Mouse (Mus musculus) MEL (cell line): ENCODE results near the gene Cpne2. TPM values are rescaled to one million over a fixed set of nuclear protein-coding genes. Genes with fewer than 3 reads are reported as not detected.

Experiments
- DNase-seq: peaks from one replicate; pipeline ENCODE4 v3.0.0; 2011; ENCODE audit warnings: low read depth, low spot score
- H3K27ac ChIP-seq: 2 replicates; pipeline ENCODE4 v1.5.1; 2012; ENCODE audit warnings: low read depth, mild to moderate bottlenecking, control low read depth, low read length, moderate library complexity; ENCODE audit not compliant: control insufficient read depth
- H3K27me3 ChIP-seq, 2 experiments: fragments of 150-350 bp in 1 of 2; sonication (generic) in 1 of 2; 2 replicates each; pipeline ENCODE4 v1.6.1; 2012; ENCODE audit warnings: low read length in 2 of 2, mild to moderate bottlenecking in 2 of 2, improper control_type of control experiment in 1 of 2, moderate library complexity in 1 of 2; ENCODE audit not compliant: insufficient read depth in 2 of 2, control insufficient read depth in 1 of 2
- H3K36me3 ChIP-seq, 2 experiments: 2 replicates each; pipeline ENCODE4 v1.6.1; 2012 to 2014; ENCODE audit warnings: low read length in 2 of 2, improper control_type of control experiment in 1 of 2, inconsistent platforms in 1 of 2, mild to moderate bottlenecking in 1 of 2; ENCODE audit not compliant: insufficient read depth in 2 of 2, control insufficient read depth in 1 of 2
- H3K4me1 ChIP-seq, 2 experiments: fragments of 150-350 bp in 1 of 2; sonication (generic) in 1 of 2; 2 replicates each; pipeline ENCODE4 v1.6.1; 2012; ENCODE audit warnings: low read length in 2 of 2, improper control_type of control experiment in 1 of 2, mild to moderate bottlenecking in 1 of 2; ENCODE audit not compliant: insufficient read depth in 2 of 2, control insufficient read depth in 1 of 2
- H3K4me3 ChIP-seq, 2 experiments: fragments of 150-350 bp in 1 of 2; sonication (generic) in 1 of 2; 2 replicates each; pipeline ENCODE4 v1.5.1; 2012; ENCODE audit warnings: low read depth in 2 of 2, low read length in 2 of 2, mild to moderate bottlenecking in 2 of 2, moderate library complexity in 2 of 2, control low read depth in 1 of 2, improper control_type of control experiment in 1 of 2; ENCODE audit not compliant: control insufficient read depth in 1 of 2, insufficient read depth in 1 of 2
- H3K79me2 ChIP-seq: 2 replicates; pipeline ENCODE4 v1.6.1; 2012; ENCODE audit warnings: mild to moderate bottlenecking, low read length, moderate library complexity; ENCODE audit not compliant: control insufficient read depth, poor library complexity, insufficient read depth
- H3K9ac ChIP-seq: 2 replicates; pipeline ENCODE4 v1.6.1; 2012; ENCODE audit warnings: low read depth, mild to moderate bottlenecking, control low read depth, low read length, moderate library complexity; ENCODE audit not compliant: control insufficient read depth, poor library complexity, severe bottlenecking
- H3K9me3 ChIP-seq: fragments of 150-350 bp; sonication (generic); replicated peaks from 2 replicates; pipeline ENCODE4 v1.6.1; 2012; ENCODE audit warnings: mild to moderate bottlenecking, low read length, improper control_type of control experiment, moderate library complexity; ENCODE audit not compliant: insufficient read depth
- BHLHE40 ChIP-seq: IDR thresholded peaks from 2 replicates; pipeline ENCODE4 v1.6.1; 2012; ENCODE audit warnings: low read depth, mild to moderate bottlenecking, inconsistent platforms, low read length, improper control_type of control experiment, borderline replicate concordance
- CHD2 ChIP-seq: IDR thresholded peaks from 2 replicates; pipeline ENCODE4 v1.6.1; 2011; ENCODE audit warnings: low read length, improper control_type of control experiment
- CTCF ChIP-seq, 3 experiments: IDR thresholded peaks in 2 of 3; conservative IDR thresholded peaks in 1 of 3; 2 replicates each; pipeline ENCODE4 v1.5.1; 2011 to 2012; ENCODE audit warnings: low read length in 3 of 3, low read depth in 2 of 3, mild to moderate bottlenecking in 2 of 3, improper control_type of control experiment in 1 of 3, inconsistent platforms in 1 of 3, mixed read lengths in 1 of 3, moderate library complexity in 1 of 3; ENCODE audit not compliant: control insufficient read depth in 1 of 3, insufficient read depth in 1 of 3, poor library complexity in 1 of 3, severe bottlenecking in 1 of 3
- ELF1 ChIP-seq: IDR thresholded peaks from 2 replicates; pipeline ENCODE4 v1.6.1; 2014; ENCODE audit warnings: low read depth, mild to moderate bottlenecking, inconsistent platforms, low read length, improper control_type of control experiment, moderate library complexity
- EP300 ChIP-seq, 2 experiments: IDR thresholded peaks; 2 replicates each; pipeline ENCODE4 v1.6.1; 2011; ENCODE audit warnings: improper control_type of control experiment in 2 of 2, low read length in 2 of 2, low read depth in 1 of 2, mild to moderate bottlenecking in 1 of 2
- GABPA ChIP-seq: IDR thresholded peaks from 2 replicates; pipeline ENCODE4 v1.6.1; 2012; ENCODE audit warnings: low read depth, mild to moderate bottlenecking, inconsistent platforms, low read length, improper control_type of control experiment, moderate library complexity
- JUND ChIP-seq: IDR thresholded peaks from 2 replicates; pipeline ENCODE4 v1.6.1; 2011; ENCODE audit warnings: low read depth, mild to moderate bottlenecking, improper control_type of control experiment, low read length
- MAX ChIP-seq: IDR thresholded peaks from 2 replicates; pipeline ENCODE4 v1.6.1; 2011; ENCODE audit warnings: low read length, improper control_type of control experiment
- MAZ ChIP-seq: IDR thresholded peaks from 2 replicates; pipeline ENCODE4 v1.6.1; 2012; ENCODE audit warnings: low read depth, mild to moderate bottlenecking, inconsistent platforms, low read length, improper control_type of control experiment
- NELFE ChIP-seq: IDR thresholded peaks from 2 replicates; pipeline ENCODE4 v1.6.1; 2011; ENCODE audit warnings: low read depth, low read length, improper control_type of control experiment
- NRF1 ChIP-seq: IDR thresholded peaks from 2 replicates; pipeline ENCODE4 v1.6.1; 2014; ENCODE audit warnings: low read depth, mild to moderate bottlenecking, inconsistent platforms, low read length, improper control_type of control experiment, moderate library complexity; ENCODE audit not compliant: poor library complexity, insufficient read depth, severe bottlenecking
- POLR2AphosphoS2 ChIP-seq: IDR thresholded peaks from 2 replicates; pipeline ENCODE4 v1.6.1; 2011; ENCODE audit warnings: low read length, improper control_type of control experiment
- POLR2AphosphoS5 ChIP-seq: IDR thresholded peaks from 2 replicates; pipeline ENCODE4 v1.6.1; 2012; ENCODE audit warnings: low read depth, borderline replicate concordance, mild to moderate bottlenecking, inconsistent platforms, low read length, moderate library complexity, mixed read lengths
- RCOR1 ChIP-seq: IDR thresholded peaks from 2 replicates; pipeline ENCODE4 v1.6.1; 2012; ENCODE audit warnings: low read depth, mild to moderate bottlenecking, inconsistent platforms, low read length, improper control_type of control experiment
- SIN3A ChIP-seq: IDR thresholded peaks from 2 replicates; pipeline ENCODE4 v1.6.1; 2012; ENCODE audit warnings: low read length, improper control_type of control experiment, inconsistent platforms
- TCF12 ChIP-seq: IDR thresholded peaks from 2 replicates; pipeline ENCODE4 v1.6.1; 2014; ENCODE audit warnings: low read depth, mild to moderate bottlenecking, inconsistent platforms, low read length, improper control_type of control experiment, moderate library complexity
- UBTF ChIP-seq: IDR thresholded peaks from 2 replicates; pipeline ENCODE4 v1.6.1; 2012; ENCODE audit warnings: low read depth, mild to moderate bottlenecking, inconsistent platforms, low read length, improper control_type of control experiment, moderate library complexity, borderline replicate concordance; ENCODE audit not compliant: insufficient read depth
- USF1 ChIP-seq: IDR thresholded peaks from 2 replicates; pipeline ENCODE4 v1.6.1; 2014; ENCODE audit warnings: low read depth, mild to moderate bottlenecking, inconsistent platforms, low read length, improper control_type of control experiment, moderate library complexity
- ZC3H11A ChIP-seq: IDR thresholded peaks from 2 replicates; pipeline ENCODE4 v1.6.1; 2012; ENCODE audit warnings: low read depth, mild to moderate bottlenecking, inconsistent platforms, low read length, improper control_type of control experiment
- ZNF384 ChIP-seq: IDR thresholded peaks from 2 replicates; pipeline ENCODE4 v1.6.1; 2012; ENCODE audit warnings: low read depth, mild to moderate bottlenecking, inconsistent platforms, low read length, improper control_type of control experiment
- polyA plus RNA-seq, 2 experiments: library from polyadenylated mRNA; stranded (reverse) in 1 of 2; unstranded in 1 of 2; fragments of >175 nt in 1 of 2; fragments of >200 nt in 1 of 2; gene quantifications; 2 replicates each; pipeline versions ENCODE4 v1.2.1 to v1.2.4; 2012; ENCODE audit warnings: low replicate concordance in 2 of 2, low read depth in 1 of 2; ENCODE audit not compliant: insufficient read length in 2 of 2, insufficient read depth in 1 of 2, missing spikeins in 1 of 2
- total RNA-seq: library from RNA; depleted of rRNA; stranded (reverse); fragments of 300-350 nt; gene quantifications from 2 replicates; pipeline ENCODE4 v1.2.3, GENCODE M21; 2012

Cpne2 gene
- total and polyA plus RNA-seq, 3 experiments, result 19.1 to 29.7 TPM; not detected in 1

DNA sequence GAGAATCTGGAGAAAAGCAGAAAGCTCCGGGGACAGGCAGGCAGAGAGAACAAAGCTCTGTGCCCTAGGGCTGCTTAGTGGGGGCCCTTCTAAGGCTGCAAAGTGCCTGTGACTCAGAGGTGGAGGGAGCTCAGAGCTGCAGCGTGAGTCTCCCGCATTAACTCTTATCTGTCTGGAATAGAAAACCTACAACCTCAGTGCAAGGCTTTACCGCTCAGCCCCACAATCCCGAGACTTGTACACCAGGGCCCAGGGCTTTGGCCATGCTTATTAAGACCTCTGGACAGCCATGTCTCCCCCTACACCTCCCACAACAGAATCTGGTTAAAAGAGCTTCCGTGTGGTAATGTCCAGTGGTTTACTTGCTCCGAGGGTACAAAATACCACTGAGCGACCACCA is 790 bp upstream of the Cpne2 start:
- Histone ChIP-seq H3K27me3 (no peaks in the 10 kb centered on the region), H3K36me3 (peaks cover 0 to 4% of the 10 kb centered on the region in 2 experiments; a peak in 1 of 4 replicates), H3K4me1 (peaks cover 6 to 17% of the 10 kb centered on the region in 2 experiments; a peak in 3 of 4 replicates), H3K79me2 (no peaks in the 10 kb centered on the region; the same call in 1 of the 2 replicates), H3K9me3 (no peaks in the 10 kb centered on the region), H3K4me3 (peak overlapping the region; percentile 59 to 80), H3K27ac (no peak overlapping the region), H3K9ac (peak overlapping the region; percentile 84)
- no peak for TF ChIP-seq NRF1
- no peak for TF ChIP-seq MAX
- no peak for TF ChIP-seq TCF12
- TF ChIP-seq CTCF (IDR thresholded peaks at IDR 0.05 in 2 of 3, conservative IDR thresholded peaks at IDR 0.05 in 1 of 3; ENCODE audit: control insufficient read depth in 1 of 3, insufficient read depth in 1 of 3, low read depth in 2 of 3, low read length in 3 of 3, poor library complexity in 1 of 3, severe bottlenecking in 1 of 3), result no peak
- no peak for TF ChIP-seq NELFE
- TF ChIP-seq CHD2, result no peak
- no peak for TF ChIP-seq POLR2AphosphoS2
- TF ChIP-seq UBTF, result no peak
- TF ChIP-seq BHLHE40, result no peak
- TF ChIP-seq SIN3A, result no peak
- no peak for TF ChIP-seq ZC3H11A
- no peak for TF ChIP-seq GABPA
- TF ChIP-seq POLR2AphosphoS5, result no peak
- TF ChIP-seq ZNF384, result no peak
- TF ChIP-seq JUND, result no peak
- TF ChIP-seq ELF1, result no peak
- TF ChIP-seq MAZ, result no peak
- TF ChIP-seq EP300 (IDR thresholded peaks at IDR 0.05; ENCODE audit: low read depth in 1 of 2, low read length in 2 of 2), result no peak; a peak in 1 of 4 replicates
- DNase-seq, result peak; percentile 36

DNA sequence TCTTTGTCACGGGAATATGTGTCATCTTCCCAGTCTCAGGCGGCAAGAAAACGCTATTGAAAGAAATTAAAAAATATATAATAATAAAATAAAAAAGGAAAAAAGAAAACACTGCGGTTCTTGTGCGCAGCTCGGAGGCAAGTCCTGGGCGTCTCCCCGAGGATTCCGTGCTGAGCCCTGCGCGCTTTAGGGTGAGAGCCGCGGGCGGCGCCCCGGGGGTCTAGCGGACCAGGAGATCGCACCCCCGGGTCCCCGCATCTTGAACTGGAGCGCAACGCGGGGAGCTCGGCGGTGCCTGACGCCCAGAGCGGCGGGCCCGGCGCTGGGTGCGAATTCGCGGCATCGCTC is 291 bp upstream of the Cpne2 start:
- Histone ChIP-seq H3K79me2 (no peaks in the 10 kb centered on the region; the same call in 1 of the 2 replicates), H3K9me3 (no peaks in the 10 kb centered on the region), H3K4me1 (peaks cover 6 to 17% of the 10 kb centered on the region in 2 experiments; a peak in 3 of 4 replicates), H3K27ac (no peak overlapping the region), H3K36me3 (peaks cover 0 to 4% of the 10 kb centered on the region in 2 experiments; a peak in 1 of 4 replicates), H3K4me3 (peak overlapping the region; percentile 59 to 80), H3K27me3 (no peaks in the 10 kb centered on the region), H3K9ac (peak overlapping the region; percentile 84)
- no peak for DNase-seq
- no peak for TF ChIP-seq RCOR1
- TF ChIP-seq USF1, result no peak
- TF ChIP-seq SIN3A, result peak; percentile 39; the same call in 1 of the 2 replicates
- no peak for TF ChIP-seq BHLHE40
